Mouse (Mus musculus): ENCODE results near the gene Tmed2. TPM values are rescaled to one million over a fixed set of nuclear protein-coding genes. Genes with fewer than 3 reads are reported as not detected.
"Not testable (repeated sequence)": the region's sequence is repeated elsewhere in the genome, so short reads cannot be mapped to it uniquely, and the experiment has no call there.

Tmed2 gene
- total RNA-seq (2018; cell fraction: chromatin; rRNA removed), result 100 to 1,000 TPM in 4 of 26 experiments, 10 to 100 TPM in 22; 47.8 to 107 (median 75.2) TPM
- 100 to 1,000 TPM; 250 to 501 (median 304) TPM for total RNA-seq (2018; cell fraction: cytosol; rRNA removed)
- 100 to 1,000 TPM; 113 to 376 (median 199) TPM for total RNA-seq (2018; cell fraction: nucleus; rRNA removed)
- 260 to 815 TPM (median 355 TPM) in 3 replicates for polyA plus RNA-seq (2018)

GRCm38 (mm10) chr5:124540383-124540786, at the start of gene Tmed2:
Tmed2 (plus strand) TSS chr5:124540695.
- Histone ChIP-seq H3K79me2 (ENCODE audit: inconsistent target) (peaks cover 41% of the 10 kb centered on the region), H3K36me3 (ENCODE audit: inconsistent target) (peaks cover 28% of the 10 kb centered on the region), H3K4me3 (ENCODE audit: inconsistent target) (peak within 1 kb of the TSS; percentile 59), H3K27ac (peak within 1 kb of the TSS; percentile 55)
- WGBS (ENCODE audit: missing documents), result 2% methylated on average over 31 of the region's 35 CpGs

GRCm38 (mm10) chr5:124491732-124492131, 48.8 kb upstream of the Tmed2 start:
- H3K36me3 ChIP-seq (ENCODE audit: inconsistent target), result no peaks in the 10 kb centered on the region
- peak overlapping the region; percentile 87 for H3K27ac ChIP-seq
- no peak overlapping the region for H3K4me3 ChIP-seq (ENCODE audit: inconsistent target)
- H3K79me2 ChIP-seq (ENCODE audit: inconsistent target), result peaks cover 13% of the 10 kb centered on the region; the same call in 1 of the 2 replicates
- 93% methylated on average over 4 of the region's 4 CpGs for WGBS (ENCODE audit: missing documents)

GRCm38 (mm10) chr5:124492618-124493017, 47.9 kb upstream of the Tmed2 start:
- H3K4me3 ChIP-seq (ENCODE audit: inconsistent target), result no peak overlapping the region
- WGBS (ENCODE audit: missing documents), result 11% methylated on average over 4 of the region's 4 CpGs
- peak overlapping the region; percentile 87 for H3K27ac ChIP-seq
- no peaks in the 10 kb centered on the region for H3K36me3 ChIP-seq (ENCODE audit: inconsistent target)
- peaks cover 13% of the 10 kb centered on the region; the same call in 1 of the 2 replicates for H3K79me2 ChIP-seq (ENCODE audit: inconsistent target)

GRCm38 (mm10) chr5:124493455-124493854, 47.0 kb upstream of the Tmed2 start:
- Histone ChIP-seq H3K79me2 (ENCODE audit: inconsistent target) (peaks cover 11% of the 10 kb centered on the region; the same call in 1 of the 2 replicates), H3K27ac (peak overlapping the region; percentile 87), H3K36me3 (ENCODE audit: inconsistent target) (no peaks in the 10 kb centered on the region), H3K4me3 (ENCODE audit: inconsistent target) (no peak overlapping the region)
- WGBS (ENCODE audit: missing documents), result 37% methylated on average over 11 of the region's 11 CpGs

- WGBS (ENCODE audit: missing documents), result 92% methylated on average over 7 of the region's 7 CpGs
- no peak overlapping the region for H3K4me3 ChIP-seq (ENCODE audit: inconsistent target)
- no peak overlapping the region for H3K27ac ChIP-seq
- no peaks in the 10 kb centered on the region for H3K79me2 ChIP-seq (ENCODE audit: inconsistent target)
- no peaks in the 10 kb centered on the region for H3K36me3 ChIP-seq (ENCODE audit: inconsistent target)
Observed at GRCm38 (mm10) chr5:124495547-124495946, 44.9 kb upstream of the Tmed2 start.

GRCm38 (mm10) chr5:124496614-124497514, 43.6 kb upstream of the Tmed2 start:
- no peak overlapping the region for H3K4me3 ChIP-seq (ENCODE audit: inconsistent target)
- peak overlapping the region; percentile 54; the same call in 1 of the 2 replicates for H3K27ac ChIP-seq
- 42% methylated on average over 15 of the region's 15 CpGs for WGBS (ENCODE audit: missing documents)
- H3K36me3 ChIP-seq (ENCODE audit: inconsistent target), result no peaks in the 10 kb centered on the region
- no peaks in the 10 kb centered on the region for H3K79me2 ChIP-seq (ENCODE audit: inconsistent target)

- Histone ChIP-seq H3K27ac (peak overlapping the region; percentile 54), H3K36me3 (ENCODE audit: inconsistent target) (peaks cover 6% of the 10 kb centered on the region; the same call in 1 of the 2 replicates), H3K4me3 (ENCODE audit: inconsistent target) (no peak overlapping the region), H3K79me2 (ENCODE audit: inconsistent target) (no peaks in the 10 kb centered on the region)
- 29% methylated on average over 9 of the region's 9 CpGs for WGBS (ENCODE audit: missing documents)
Observed at GRCm38 (mm10) chr5:124498221-124498876, 42.1 kb upstream of the Tmed2 start.

- peak overlapping the region; percentile 54; the same call in 1 of the 2 replicates for H3K27ac ChIP-seq
Observed at GRCm38 (mm10) chr5:124499001-124499400, 41.5 kb upstream of the Tmed2 start.

GRCm38 (mm10) chr5:124500037-124500436, 40.5 kb upstream of the Tmed2 start:
- H3K36me3 ChIP-seq (ENCODE audit: inconsistent target); H3K27ac ChIP-seq; H3K79me2 ChIP-seq (ENCODE audit: inconsistent target); H3K4me3 ChIP-seq (ENCODE audit: inconsistent target): not testable (repeated sequence)
- 83% methylated on average over 2 of the region's 4 CpGs for WGBS (ENCODE audit: missing documents)

More at GRCm38 (mm10) chr5:124499001-124499400, 41.5 kb upstream of the Tmed2 start:
- no peak overlapping the region for H3K4me3 ChIP-seq (ENCODE audit: inconsistent target)
- H3K36me3 ChIP-seq (ENCODE audit: inconsistent target), result peaks cover 6% of the 10 kb centered on the region; the same call in 1 of the 2 replicates
- no peaks in the 10 kb centered on the region for H3K79me2 ChIP-seq (ENCODE audit: inconsistent target)
- WGBS (ENCODE audit: missing documents), result 97% methylated on average over 5 of the region's 5 CpGs

GRCm38 (mm10) chr5:124500573-124500972, 39.9 kb upstream of the Tmed2 start:
- H3K4me3 ChIP-seq (ENCODE audit: inconsistent target), result no peak overlapping the region
- no peaks in the 10 kb centered on the region for H3K79me2 ChIP-seq (ENCODE audit: inconsistent target)
- H3K36me3 ChIP-seq (ENCODE audit: inconsistent target), result peaks cover 6% of the 10 kb centered on the region; the same call in 1 of the 2 replicates
- 90% methylated on average over 3 of the region's 3 CpGs for WGBS (ENCODE audit: missing documents)
- no peak overlapping the region for H3K27ac ChIP-seq

GRCm38 (mm10) chr5:124501541-124501940, 39.0 kb upstream of the Tmed2 start:
- no peak overlapping the region for H3K4me3 ChIP-seq (ENCODE audit: inconsistent target)
- H3K36me3 ChIP-seq (ENCODE audit: inconsistent target), result peaks cover 6% of the 10 kb centered on the region; the same call in 1 of the 2 replicates
- WGBS (ENCODE audit: missing documents), result 88% methylated on average over 10 of the region's 10 CpGs

GRCm38 (mm10) chr5:124503742-124504141, 36.8 kb upstream of the Tmed2 start:
- peaks cover 6% of the 10 kb centered on the region; the same call in 1 of the 2 replicates for H3K36me3 ChIP-seq (ENCODE audit: inconsistent target)
- H3K27ac ChIP-seq, result no peak overlapping the region
- 98% methylated on average over 14 of the region's 14 CpGs for WGBS (ENCODE audit: missing documents)
- no peaks in the 10 kb centered on the region for H3K79me2 ChIP-seq (ENCODE audit: inconsistent target)
- H3K4me3 ChIP-seq (ENCODE audit: inconsistent target), result no peak overlapping the region

More at GRCm38 (mm10) chr5:124501541-124501940, 39.0 kb upstream of the Tmed2 start:
- H3K27ac ChIP-seq, result no peak overlapping the region
- H3K79me2 ChIP-seq (ENCODE audit: inconsistent target), result no peaks in the 10 kb centered on the region

- Histone ChIP-seq H3K27ac (no peak overlapping the region), H3K79me2 (ENCODE audit: inconsistent target) (no peaks in the 10 kb centered on the region), H3K36me3 (ENCODE audit: inconsistent target) (peaks cover 6% of the 10 kb centered on the region; the same call in 1 of the 2 replicates), H3K4me3 (ENCODE audit: inconsistent target) (no peak overlapping the region)
- 100% methylated on average over 4 of the region's 4 CpGs for WGBS (ENCODE audit: missing documents)
Observed at GRCm38 (mm10) chr5:124505235-124505634, 35.3 kb upstream of the Tmed2 start.

GRCm38 (mm10) chr5:124506731-124507359, 33.6 kb upstream of the Tmed2 start:
- no peak overlapping the region for H3K4me3 ChIP-seq (ENCODE audit: inconsistent target)

More at GRCm38 (mm10) chr5:124506731-124507359, 33.6 kb upstream of the Tmed2 start:
- H3K27ac ChIP-seq, result no peak overlapping the region
- 44% methylated on average over 10 of the region's 10 CpGs for WGBS (ENCODE audit: missing documents)
- peaks cover 6% of the 10 kb centered on the region; the same call in 1 of the 2 replicates for H3K36me3 ChIP-seq (ENCODE audit: inconsistent target)
- no peaks in the 10 kb centered on the region for H3K79me2 ChIP-seq (ENCODE audit: inconsistent target)

All from macrophage (primary cell).